ENCODE assay signal across 11 mouse cellular contexts in the genomic region with DNA sequence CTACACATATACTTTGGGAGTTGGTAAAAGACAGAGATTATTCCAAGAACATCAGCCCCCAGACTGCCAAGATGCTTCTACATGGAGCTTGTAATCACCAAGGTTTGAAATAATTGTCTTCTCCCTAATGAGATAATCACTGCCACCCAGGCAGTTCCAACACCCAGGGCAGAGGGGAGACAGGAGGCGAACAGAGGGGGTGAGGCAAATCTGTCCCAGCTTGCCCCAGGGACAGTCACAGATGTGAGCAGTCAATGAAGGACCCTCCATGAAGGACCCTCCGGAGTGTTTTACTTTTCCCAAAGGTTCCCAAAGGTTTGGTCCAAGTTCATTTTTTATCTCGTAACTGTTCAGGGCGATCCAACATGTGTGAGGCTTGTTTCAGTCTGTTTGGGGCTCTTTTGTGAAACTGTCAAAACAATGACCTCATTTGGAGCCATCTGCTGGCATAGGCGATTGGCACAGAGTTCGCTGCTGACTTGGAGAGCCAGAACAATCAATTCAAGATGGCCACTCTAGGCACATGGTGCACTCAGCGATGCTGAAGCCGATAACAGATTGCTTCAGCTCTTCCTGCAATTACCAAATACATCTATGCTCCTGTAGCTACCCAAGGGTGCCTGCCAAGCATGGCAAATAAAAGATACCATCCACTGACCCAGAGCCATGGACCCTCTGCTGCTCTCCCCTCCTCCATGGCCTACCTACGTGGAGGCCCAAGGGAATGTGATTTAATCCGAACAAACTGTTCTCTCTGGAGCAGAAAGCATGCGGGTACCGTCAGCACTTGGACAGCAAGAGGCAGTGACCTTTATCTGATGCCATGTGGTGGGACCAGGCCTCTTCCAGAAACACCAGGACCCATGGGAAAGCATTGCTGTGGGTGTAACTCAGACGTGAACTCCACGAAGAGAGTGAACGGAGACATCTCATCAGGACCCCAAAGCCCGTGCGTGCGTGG.
DNase-seq lines count a peak whose midpoint lies in the region; ATAC-seq and TF ChIP-seq lines count a peak whose summit lies in the region.
"Had no signal": no experiment of that assay in that cellular context is flagged by ENCODE, and none has a peak within 500 bp of the region (broad histone marks: within the 10 kb centered on the region; RNA-seq: fewer than 3 reads in every experiment).

No protein-coding gene starts in this region.

- ATAC-seq in cerebellum, adult (ENCODE audit: insufficient number of reproducible peaks, low FRiP score, low TSS enrichment) = 0 out of 2 replicates have a peak, but pooled peaks have one; percentile 53

- no peak for TF ChIP-seq CTCF in left cerebral cortex, adult 2 months (IDR thresholded peaks at IDR 0.05)

- no peak overlapping the region for H3K4me3 ChIP-seq in left cerebral cortex, adult 2 months
- H3K4me3 ChIP-seq: heart, embryonic 13.5 days; midbrain, embryonic 12.5 days had no signal

- DNase-seq in left cerebral cortex, adult 11 months (ENCODE audit: low spot score) = peak; percentile 16
- DNase-seq in left cerebral cortex, adult 2 months (ENCODE audit: extremely low spot score in 1 of 2, low spot score in 2 of 2) = no peak
- DNase-seq in cerebellum, postnatal 36 days = peak; percentile 43 to 47
- DNase-seq in layer of hippocampus, postnatal 36 days = peak; percentile 38 to 55
- no peak for DNase-seq in thymus, postnatal 14 days
- no peak for DNase-seq in gastrocnemius, postnatal 14 days
- DNase-seq: adrenal gland, postnatal 14 days; thymus, postnatal 36 days had no signal

- intact Hi-C loops in left cerebral cortex, adult 2 months (cut with DNase I) = no loop called here
- intact Hi-C loops in gastrocnemius, postnatal 14 days (cut with DNase I; ENCODE audit: low total_unique reads) = no loop called here

- no peak overlapping the region for H3K27ac ChIP-seq in left cerebral cortex, adult 2 months
- H3K27ac ChIP-seq: heart, embryonic 13.5 days; midbrain, embryonic 12.5 days had no signal

Comparison
In these comparisons a context has a peak if more than half of its experiments do, and no peak if none do; other contexts are left out.
1. DNase-seq: peak in left cerebral cortex, adult 11 months (single experiment), cerebellum, postnatal 36 days (2 of 2) and layer of hippocampus, postnatal 36 days (2 of 2); none in left cerebral cortex, adult 2 months (0 of 2), thymus, postnatal 14 days (single experiment) and gastrocnemius, postnatal 14 days (single experiment).